Mouse (Mus musculus): Measurements from ENCODE around the gene Cep104. TPM values are rescaled to one million over a fixed set of nuclear protein-coding genes. Genes with fewer than 3 reads are reported as not detected.

Cep104 gene
- polyA plus RNA-seq, 1 experiment from 2014 or later = 14.1 TPM

DNA sequence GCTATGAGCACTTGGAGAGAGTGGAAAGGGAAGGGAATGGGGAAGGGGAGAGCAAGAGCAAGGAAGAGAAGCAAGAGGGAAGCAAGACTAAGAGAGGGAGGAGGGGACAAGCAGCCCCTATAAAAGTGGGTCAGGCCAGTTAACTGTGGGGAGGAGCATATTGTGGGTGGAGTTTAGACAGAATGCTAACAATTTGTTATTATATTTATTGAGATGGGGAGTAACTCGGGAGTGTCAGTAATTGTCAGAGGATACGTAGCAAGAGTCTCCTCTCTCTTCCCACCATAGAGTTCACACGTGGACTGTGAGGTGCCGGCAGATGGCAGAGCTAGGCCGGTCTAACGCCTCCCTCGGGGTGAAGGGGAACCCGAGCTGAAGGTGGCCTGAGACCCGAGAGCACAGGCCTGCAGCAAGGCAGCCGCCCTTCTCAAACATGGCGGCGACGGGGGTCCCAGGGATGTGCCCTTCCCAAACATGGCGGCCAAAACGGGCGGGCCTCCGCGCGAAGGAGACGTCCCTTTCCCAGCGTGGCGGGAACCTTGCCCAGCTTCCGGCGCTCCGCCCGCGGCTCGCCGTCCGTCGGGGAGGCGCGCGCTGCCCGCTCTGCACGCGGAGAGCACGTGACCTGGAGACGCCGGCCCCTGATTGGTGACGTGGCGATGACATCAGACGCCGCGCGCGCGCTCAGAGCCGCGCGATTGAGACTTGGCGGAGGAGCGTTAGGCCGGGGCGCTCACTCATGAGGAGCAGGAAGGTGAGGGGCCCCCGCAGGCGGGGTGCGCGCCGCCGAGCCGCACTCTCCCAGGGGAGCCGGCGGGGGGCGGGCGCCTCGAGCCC, 18.2 kb upstream of the Cep104 start, which contains the start of gene A430005L14Rik:
A430005L14Rik (plus strand) TSS at position 669 of the 837 bp plus-strand sequence.
- H3K27me3 ChIP-seq (replicated peaks) = no peaks in the 10 kb centered on the region; the same call in 1 of the 2 replicates
- peak within 1 kb of the TSS; percentile 67 for H3K4me3 ChIP-seq (replicated peaks)
- H3K27ac ChIP-seq = peak within 1 kb of the TSS; percentile 90
- H3K4me1 ChIP-seq = peaks cover 8% of the 10 kb centered on the region; the same call in 1 of the 2 replicates
- ATAC-seq (ENCODE audit: insufficient read depth, low FRiP score, low read depth) = peak; percentile 95
- H3K36me3 ChIP-seq = peaks cover 16% of the 10 kb centered on the region
- H3K9me3 ChIP-seq = no peaks in the 10 kb centered on the region
- peak within 1 kb of the TSS; percentile 70 for H3K9ac ChIP-seq
- 1% methylated on average over 66 of the region's 67 CpGs for whole genome bisulfite sequencing
- H3K4me2 ChIP-seq = peak within 1 kb of the TSS; percentile 61

DNA sequence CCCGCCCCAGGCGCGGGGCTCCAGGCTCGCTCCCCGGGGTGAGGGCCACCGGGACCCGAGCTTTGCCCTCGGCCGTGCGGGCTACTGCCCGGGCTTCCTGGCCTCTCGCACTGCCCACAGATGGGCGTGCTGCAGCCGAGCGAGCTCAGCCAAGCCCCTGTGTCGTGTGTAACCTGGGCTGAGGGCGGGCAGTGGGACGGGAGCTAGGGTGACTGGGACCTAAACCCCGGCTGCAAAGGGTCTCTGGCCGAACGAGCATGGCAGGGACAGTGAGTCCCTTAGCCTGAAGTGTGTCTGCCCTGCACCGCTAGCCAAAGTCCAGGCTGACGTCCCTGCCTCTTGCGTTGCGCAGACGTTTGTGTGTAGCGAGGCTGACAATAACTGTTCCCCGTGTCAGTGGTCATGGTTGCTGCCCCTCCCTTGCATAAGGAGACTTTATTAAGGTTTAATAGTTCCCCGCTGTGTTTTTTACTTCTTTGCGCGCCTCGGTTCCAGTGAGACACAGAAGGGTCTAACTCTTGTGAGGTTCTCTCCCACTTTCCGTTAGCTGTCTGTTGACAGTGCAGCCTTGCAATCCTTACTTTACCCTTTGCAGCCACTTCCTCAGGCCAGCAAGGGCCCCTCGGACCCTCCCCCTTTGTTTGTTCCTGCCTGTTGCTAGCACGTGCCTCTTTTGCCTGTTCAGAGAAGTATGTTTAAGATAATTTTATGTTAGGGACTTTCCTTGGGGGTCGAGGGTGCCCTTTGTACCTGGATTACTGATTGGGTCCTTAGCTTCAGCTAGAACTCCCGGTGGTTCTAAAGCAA, 17.3 kb upstream of the Cep104 start:
- peaks cover 8% of the 10 kb centered on the region; the same call in 1 of the 2 replicates for H3K4me1 ChIP-seq
- ATAC-seq (ENCODE audit: insufficient read depth, low FRiP score, low read depth) = no peak; the same call in 1 of the 2 replicates
- H3K4me3 ChIP-seq (replicated peaks) = peak overlapping the region; percentile 67
- peaks cover 25% of the 10 kb centered on the region for H3K36me3 ChIP-seq
- H3K9ac ChIP-seq = peak overlapping the region; percentile 70
- H3K27me3 ChIP-seq (replicated peaks) = no peaks in the 10 kb centered on the region; the same call in 1 of the 2 replicates
- H3K9me3 ChIP-seq = no peaks in the 10 kb centered on the region
- peak overlapping the region; percentile 90 for H3K27ac ChIP-seq
- H3K4me2 ChIP-seq = peak overlapping the region; percentile 61
- WGBS = under 1% methylated on average over 37 of the region's 37 CpGs

DNA sequence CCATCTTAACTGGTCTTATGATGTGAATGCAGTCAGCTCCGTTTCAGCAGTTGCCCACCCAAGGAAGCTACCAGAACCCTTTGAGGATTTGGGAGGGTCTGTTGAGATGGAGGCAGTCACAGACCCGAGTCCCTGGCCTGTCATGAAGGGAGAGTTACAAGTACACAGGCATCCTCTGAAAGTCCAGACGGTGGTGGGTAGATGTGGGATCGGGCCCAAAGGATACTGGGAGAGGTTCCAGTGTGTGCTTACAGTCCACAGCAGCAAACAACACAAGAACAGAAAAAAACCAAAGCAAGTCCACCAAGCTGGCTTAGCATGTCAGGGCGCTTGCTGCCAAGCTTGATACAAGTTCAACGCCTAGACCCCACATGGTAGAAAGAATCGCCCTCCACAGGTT, 12.4 kb upstream of the Cep104 start:
- no peak overlapping the region for H3K4me2 ChIP-seq
- H3K36me3 ChIP-seq = peaks cover 40% of the 10 kb centered on the region
- no peak overlapping the region for H3K4me3 ChIP-seq (replicated peaks)
- no peaks in the 10 kb centered on the region for H3K9me3 ChIP-seq
- 74% methylated on average over 7 of the region's 7 CpGs for WGBS
- H3K4me1 ChIP-seq = peaks cover 8% of the 10 kb centered on the region; the same call in 1 of the 2 replicates
- H3K27me3 ChIP-seq (replicated peaks) = no peaks in the 10 kb centered on the region
- ATAC-seq (ENCODE audit: insufficient read depth, low FRiP score, low read depth) = no peak
- no peak overlapping the region for H3K9ac ChIP-seq
- no peak overlapping the region for H3K27ac ChIP-seq

DNA sequence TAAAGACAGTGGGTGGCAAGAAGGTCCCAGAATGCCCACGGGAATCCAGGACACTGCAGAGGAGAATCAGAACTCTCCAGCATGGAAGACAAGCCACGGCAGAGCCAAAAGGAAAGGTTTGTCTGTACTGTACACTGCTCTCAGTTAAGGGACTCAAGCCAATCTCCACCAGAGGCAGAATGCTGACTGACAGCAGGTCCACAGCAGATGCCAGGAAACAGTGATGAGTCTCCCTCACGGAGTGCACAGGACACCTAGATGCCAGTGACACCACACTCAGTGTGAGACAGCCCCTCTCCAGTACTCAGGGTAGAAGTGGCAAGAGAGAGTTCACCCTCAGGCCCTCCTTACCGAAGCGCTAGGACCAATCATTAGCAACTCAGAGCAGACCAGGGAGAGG, 8.3 kb upstream of the Cep104 start:
- H3K27ac ChIP-seq = no peak overlapping the region
- peaks cover 37% of the 10 kb centered on the region for H3K36me3 ChIP-seq
- no peaks in the 10 kb centered on the region for H3K27me3 ChIP-seq (replicated peaks)
- H3K4me2 ChIP-seq = no peak overlapping the region
- no peak for ATAC-seq (ENCODE audit: insufficient read depth, low FRiP score, low read depth)
- no peak overlapping the region for H3K4me3 ChIP-seq (replicated peaks)
- no peak overlapping the region for H3K9ac ChIP-seq
- no peaks in the 10 kb centered on the region for H3K9me3 ChIP-seq
- H3K4me1 ChIP-seq = no peaks in the 10 kb centered on the region
- 85% methylated on average over 5 of the region's 5 CpGs for WGBS

DNA sequence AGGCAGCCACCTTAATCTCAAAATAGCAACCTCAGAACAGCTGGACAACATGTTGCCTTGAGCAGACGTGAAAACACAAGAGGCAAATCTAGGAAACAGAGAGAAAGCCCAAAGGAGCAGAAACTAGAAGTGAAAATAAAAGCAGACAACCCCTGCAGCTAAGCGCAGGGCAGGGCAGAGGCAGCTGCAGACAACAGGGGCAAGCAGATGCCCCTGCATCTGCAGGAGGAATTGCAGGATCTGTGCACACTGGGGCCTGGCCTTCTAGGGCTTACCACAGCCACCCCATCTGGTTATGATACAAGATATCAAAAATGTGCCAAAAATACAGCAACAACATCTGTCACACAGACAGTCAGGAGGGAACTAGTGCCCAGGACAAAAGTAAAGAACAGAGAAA, 7.4 kb upstream of the Cep104 start:
- Histone ChIP-seq H3K27ac (no peak overlapping the region), H3K36me3 (peaks cover 30% of the 10 kb centered on the region), H3K9ac (no peak overlapping the region), H3K4me1 (no peaks in the 10 kb centered on the region), H3K4me2 (no peak overlapping the region), H3K4me3 (replicated peaks) (no peak overlapping the region), H3K9me3 (no peaks in the 10 kb centered on the region), H3K27me3 (replicated peaks) (no peaks in the 10 kb centered on the region)
- ATAC-seq (ENCODE audit: insufficient read depth, low FRiP score, low read depth) = no peak
- WGBS = 90% methylated on average over 2 of the region's 2 CpGs

DNA sequence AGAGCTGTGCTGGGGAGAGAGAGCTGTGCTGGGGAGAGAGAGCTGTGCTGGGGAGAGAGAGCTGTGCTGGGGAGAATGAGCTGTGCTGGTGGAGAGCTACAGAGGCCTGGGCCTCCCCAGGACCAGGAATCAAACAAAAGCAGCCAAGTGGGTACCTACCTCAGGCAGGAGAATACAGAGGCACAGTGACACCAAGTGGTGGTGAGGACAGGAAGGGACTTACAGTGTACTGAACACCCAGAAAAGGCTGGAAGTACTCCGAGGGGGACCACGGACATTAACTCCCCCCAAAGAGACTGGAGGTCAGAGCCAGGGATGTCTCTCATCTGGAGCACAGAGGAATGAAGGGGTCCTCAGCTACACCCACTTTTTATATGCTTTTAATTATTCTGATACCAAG, 6.9 kb upstream of the Cep104 start:
- Histone ChIP-seq H3K4me3 (replicated peaks) (no peak overlapping the region), H3K4me2 (no peak overlapping the region), H3K4me1 (no peaks in the 10 kb centered on the region), H3K27me3 (replicated peaks) (no peaks in the 10 kb centered on the region), H3K9me3 (no peaks in the 10 kb centered on the region), H3K27ac (no peak overlapping the region), H3K9ac (no peak overlapping the region), H3K36me3 (peaks cover 27% of the 10 kb centered on the region)
- 83% methylated on average over 2 of the region's 2 CpGs for WGBS
- no peak for ATAC-seq (ENCODE audit: insufficient read depth, low FRiP score, low read depth)

DNA sequence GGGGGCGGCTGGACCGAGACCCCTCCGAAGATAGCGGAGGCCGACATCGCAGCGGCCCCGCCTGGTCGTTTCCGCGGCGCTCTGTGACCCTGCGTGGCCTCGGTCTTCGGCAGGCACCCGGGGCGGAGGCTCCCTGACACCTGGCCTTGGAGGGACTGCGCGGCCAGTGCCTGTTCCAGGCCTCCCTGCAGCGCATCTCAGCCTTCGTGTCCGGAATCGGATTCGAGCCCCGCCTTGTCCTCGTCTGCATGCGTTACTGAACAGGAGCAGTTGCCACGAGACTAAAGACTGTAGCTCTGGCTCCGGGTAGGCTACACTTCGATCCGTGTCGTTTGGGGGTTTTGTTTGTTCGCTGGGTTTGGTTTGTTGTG, 283 bp downstream of the Cep104 start:
- Histone ChIP-seq H3K4me3 (replicated peaks) (peak overlapping the region; percentile 98), H3K9ac (peak overlapping the region; percentile 85), H3K4me2 (peak overlapping the region; percentile 94), H3K4me1 (peaks cover 13% of the 10 kb centered on the region), H3K9me3 (no peaks in the 10 kb centered on the region), H3K27ac (0 out of 2 replicates have a peak overlapping the region, but pooled peaks have one; percentile 51), H3K36me3 (peaks cover 14% of the 10 kb centered on the region), H3K27me3 (replicated peaks) (no peaks in the 10 kb centered on the region)
- under 1% methylated on average over 33 of the region's 33 CpGs for WGBS
- ATAC-seq (ENCODE audit: insufficient read depth, low FRiP score, low read depth) = no peak

DNA sequence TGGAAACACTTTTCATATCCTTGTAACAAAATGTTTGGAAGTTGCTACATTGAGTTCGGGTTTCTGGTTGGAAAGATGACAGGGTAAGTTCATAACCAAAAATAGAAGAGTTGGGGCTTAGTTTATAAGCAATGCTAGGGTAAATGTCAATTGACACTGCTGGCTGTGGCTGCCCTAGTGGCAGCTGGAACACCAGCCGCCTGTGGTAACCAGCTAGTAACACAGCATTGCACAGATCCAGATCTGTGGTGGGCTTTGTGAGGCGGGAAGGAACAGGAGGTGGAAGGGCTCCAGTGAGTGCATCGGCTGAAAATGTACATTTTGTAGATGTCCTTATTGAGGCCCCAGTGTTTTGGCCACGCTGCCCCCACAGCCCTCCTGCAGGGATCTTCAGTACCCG, 774 bp downstream of the Cep104 start:
- H3K9me3 ChIP-seq = no peaks in the 10 kb centered on the region
- H3K9ac ChIP-seq = peak overlapping the region; percentile 85; the same call in 1 of the 2 replicates
- H3K4me3 ChIP-seq (replicated peaks) = peak overlapping the region; percentile 98
- H3K27me3 ChIP-seq (replicated peaks) = no peaks in the 10 kb centered on the region
- ATAC-seq (ENCODE audit: insufficient read depth, low FRiP score, low read depth) = no peak
- no peak overlapping the region for H3K27ac ChIP-seq
- H3K36me3 ChIP-seq = peaks cover 16% of the 10 kb centered on the region
- H3K4me2 ChIP-seq = peak overlapping the region; percentile 94
- WGBS = 35% methylated on average over 6 of the region's 6 CpGs
- peaks cover 13% of the 10 kb centered on the region for H3K4me1 ChIP-seq

DNA sequence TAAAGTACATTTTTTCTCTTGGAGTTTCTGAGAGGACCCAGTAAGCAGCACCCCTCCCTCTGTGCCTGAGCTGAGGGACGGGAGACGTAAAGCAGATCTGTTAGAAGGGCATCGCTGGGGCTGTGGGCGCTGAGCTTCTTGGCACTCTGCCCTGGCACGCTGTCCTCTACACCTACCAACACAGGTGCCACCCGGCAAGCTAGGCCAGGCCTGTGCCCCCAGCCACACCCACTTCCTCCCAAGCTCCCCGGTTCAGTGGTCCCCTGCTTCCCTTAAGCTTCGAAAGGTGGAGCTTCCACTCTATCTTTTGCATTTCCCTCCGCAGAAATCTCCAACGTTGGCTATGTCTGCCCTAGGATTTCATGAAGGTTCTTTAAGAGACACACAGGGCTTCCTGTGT, 4.2 kb downstream of the Cep104 start:
- Histone ChIP-seq H3K9ac (no peak overlapping the region), H3K9me3 (no peaks in the 10 kb centered on the region), H3K27ac (no peak overlapping the region), H3K4me2 (no peak overlapping the region), H3K36me3 (peaks cover 36% of the 10 kb centered on the region), H3K4me3 (replicated peaks) (no peak overlapping the region), H3K27me3 (replicated peaks) (no peaks in the 10 kb centered on the region), H3K4me1 (peaks cover 13% of the 10 kb centered on the region)
- no peak for ATAC-seq (ENCODE audit: insufficient read depth, low FRiP score, low read depth)
- 89% methylated on average over 10 of the region's 10 CpGs for WGBS

DNA sequence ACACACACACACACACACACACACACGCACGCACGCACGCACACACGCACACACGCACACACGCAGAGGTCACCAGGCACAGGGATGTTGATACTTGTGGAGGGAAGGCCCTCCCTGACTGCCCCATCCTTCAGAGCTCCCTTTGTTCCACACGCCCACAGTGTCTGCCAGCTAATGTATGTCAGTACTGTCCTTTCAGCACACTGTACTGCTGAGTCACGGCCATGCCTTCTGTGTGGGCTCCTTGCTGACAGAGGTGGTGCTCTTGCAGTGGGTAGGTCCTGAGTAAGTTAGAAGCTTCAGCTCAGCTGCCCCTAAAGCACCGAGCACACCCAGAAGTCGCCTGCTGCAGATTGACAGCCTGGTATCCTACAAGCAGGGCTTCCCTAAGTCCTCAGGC, 5.5 kb downstream of the Cep104 start:
- Histone ChIP-seq H3K9me3 (no peaks in the 10 kb centered on the region), H3K9ac (no peak overlapping the region), H3K4me2 (no peak overlapping the region), H3K27me3 (replicated peaks) (no peaks in the 10 kb centered on the region), H3K4me1 (peaks cover 13% of the 10 kb centered on the region), H3K27ac (no peak overlapping the region), H3K4me3 (replicated peaks) (no peak overlapping the region), H3K36me3 (peaks cover 47% of the 10 kb centered on the region)
- ATAC-seq (ENCODE audit: insufficient read depth, low FRiP score, low read depth) = no peak
- WGBS = 89% methylated on average over 11 of the region's 11 CpGs

DNA sequence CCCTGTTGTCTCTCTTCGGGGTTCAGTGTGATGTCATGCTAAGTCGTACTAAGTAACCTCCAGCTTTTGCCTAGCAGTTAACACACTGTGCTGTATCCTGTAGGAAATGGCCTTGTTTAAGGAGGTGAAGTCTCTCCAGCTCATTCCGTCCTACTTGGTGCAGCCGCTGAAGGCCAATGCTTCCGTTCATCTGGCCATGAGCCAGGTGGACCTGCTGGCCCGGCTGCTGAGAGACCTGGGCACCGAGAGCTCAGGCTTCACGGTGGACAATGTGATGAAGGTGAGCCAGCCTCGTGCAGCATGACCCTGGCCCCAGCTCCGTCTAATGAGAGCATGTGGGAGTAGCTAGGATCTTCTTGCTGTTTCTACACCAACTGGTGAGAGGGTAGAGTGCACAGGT, 17.7 kb downstream of the Cep104 start:
- Histone ChIP-seq H3K9me3 (no peaks in the 10 kb centered on the region), H3K4me3 (replicated peaks) (no peak overlapping the region), H3K27me3 (replicated peaks) (no peaks in the 10 kb centered on the region), H3K4me2 (no peak overlapping the region), H3K36me3 (peaks cover 64% of the 10 kb centered on the region), H3K9ac (no peak overlapping the region), H3K27ac (no peak overlapping the region), H3K4me1 (no peaks in the 10 kb centered on the region)
- 88% methylated on average over 10 of the region's 10 CpGs for WGBS
- no peak for ATAC-seq (ENCODE audit: insufficient read depth, low FRiP score, low read depth)

DNA sequence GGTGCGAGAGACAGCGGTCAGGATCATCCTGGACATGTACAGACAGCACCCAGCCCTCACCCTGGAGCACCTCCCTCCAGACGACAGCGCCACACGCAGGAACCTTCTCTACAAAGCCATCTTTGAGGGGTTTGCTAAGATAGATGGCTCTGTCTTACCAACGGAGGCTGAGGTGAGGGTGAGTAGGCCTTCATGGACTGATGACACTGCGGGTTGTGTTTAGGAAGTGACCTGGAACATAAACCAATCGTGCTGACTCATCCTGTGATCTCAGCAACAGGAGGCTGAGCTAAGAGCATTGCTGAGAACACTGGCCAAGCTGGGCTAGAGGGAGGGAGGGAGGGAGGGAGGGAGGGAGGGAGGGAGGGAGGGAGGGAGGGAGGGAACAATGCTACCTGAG, 18.5 kb downstream of the Cep104 start:
- H3K9me3 ChIP-seq = no peaks in the 10 kb centered on the region
- no peak overlapping the region for H3K9ac ChIP-seq
- H3K4me1 ChIP-seq = no peaks in the 10 kb centered on the region
- no peak overlapping the region for H3K4me2 ChIP-seq
- no peak overlapping the region for H3K4me3 ChIP-seq (replicated peaks)
- peaks cover 59% of the 10 kb centered on the region for H3K36me3 ChIP-seq
- no peak for ATAC-seq (ENCODE audit: insufficient read depth, low FRiP score, low read depth)
- 86% methylated on average over 8 of the region's 8 CpGs for WGBS
- H3K27ac ChIP-seq = no peak overlapping the region
- H3K27me3 ChIP-seq (replicated peaks) = no peaks in the 10 kb centered on the region

Data from stomach, embryonic 15.5 days (tissue).